Mouse (Mus musculus): ENCODE measurements at regions not wholly inside any gene's neighbourhood (a gene's known extent, or its start where the extent isn't known, plus 50 kb on each side); places are given as distances from the start of the nearest gene placed in this dataset.
A peak's percentile ranks its signal among the peaks of the same experiment; 100 is the strongest.

DNA sequence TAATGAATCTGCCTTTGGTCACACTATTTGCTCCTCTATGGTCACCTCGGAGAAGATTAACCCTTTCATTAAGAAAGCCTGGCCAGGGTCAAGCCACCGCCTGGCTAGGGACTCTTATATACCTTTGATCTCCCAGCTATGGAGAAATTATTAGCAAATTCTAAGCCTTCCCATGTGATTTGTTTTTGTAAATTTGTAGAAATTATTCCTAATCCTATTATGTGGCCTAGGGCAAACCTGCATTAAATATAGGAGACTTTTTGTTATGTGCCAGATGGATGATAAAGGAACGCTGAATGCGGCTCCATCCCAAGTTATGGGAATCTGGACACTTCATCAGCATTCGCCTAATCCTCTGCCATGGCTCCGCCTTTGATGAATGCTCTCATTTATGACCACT is 70.4 kb upstream of the Tmco5 start:
- no peak for DNase-seq (ENCODE audit: low spot score in 2 of 2)

DNA sequence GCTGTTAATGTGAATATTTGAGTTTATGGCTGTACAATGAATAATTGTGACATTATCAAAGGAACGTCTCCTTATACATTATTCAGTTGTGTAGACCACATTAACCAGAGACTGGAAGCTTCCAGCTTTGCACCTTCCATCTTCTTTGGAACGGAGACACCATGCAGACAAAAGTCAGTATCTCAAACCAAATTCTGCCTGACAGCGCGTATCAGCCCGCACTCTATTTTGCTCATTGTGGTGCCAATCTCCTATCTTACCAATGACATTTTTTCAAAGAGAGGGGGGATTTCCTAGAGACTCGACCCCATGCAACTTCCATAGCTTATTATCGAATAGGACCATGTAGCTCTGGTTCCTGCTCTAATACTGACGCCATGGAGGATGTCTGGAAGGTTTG is 69.9 kb upstream of the Tmco5 start:
- DNase-seq (ENCODE audit: low spot score in 2 of 2), result no peak

DNA sequence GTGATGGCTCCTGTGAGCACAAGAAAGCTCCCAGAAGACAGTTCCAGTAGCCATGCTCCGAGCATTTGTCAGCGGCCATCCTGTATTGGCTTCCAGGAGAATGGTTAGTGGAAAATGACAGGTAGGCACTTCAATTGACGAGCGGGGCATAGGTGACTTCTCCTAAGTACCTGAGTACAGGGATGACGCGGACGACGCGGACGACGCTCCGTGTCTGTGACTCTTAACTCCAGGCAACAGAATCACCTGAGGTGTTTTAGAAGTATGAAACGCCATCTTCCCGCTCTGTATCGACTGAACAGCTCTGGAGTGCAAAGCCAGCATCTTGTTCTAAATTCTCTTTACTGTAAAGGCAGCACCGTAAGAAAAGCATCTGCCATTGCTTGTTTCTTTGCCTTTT is 68.4 kb upstream of the Tmco5 start:
- DNase-seq (ENCODE audit: low spot score in 2 of 2), result no peak

DNA sequence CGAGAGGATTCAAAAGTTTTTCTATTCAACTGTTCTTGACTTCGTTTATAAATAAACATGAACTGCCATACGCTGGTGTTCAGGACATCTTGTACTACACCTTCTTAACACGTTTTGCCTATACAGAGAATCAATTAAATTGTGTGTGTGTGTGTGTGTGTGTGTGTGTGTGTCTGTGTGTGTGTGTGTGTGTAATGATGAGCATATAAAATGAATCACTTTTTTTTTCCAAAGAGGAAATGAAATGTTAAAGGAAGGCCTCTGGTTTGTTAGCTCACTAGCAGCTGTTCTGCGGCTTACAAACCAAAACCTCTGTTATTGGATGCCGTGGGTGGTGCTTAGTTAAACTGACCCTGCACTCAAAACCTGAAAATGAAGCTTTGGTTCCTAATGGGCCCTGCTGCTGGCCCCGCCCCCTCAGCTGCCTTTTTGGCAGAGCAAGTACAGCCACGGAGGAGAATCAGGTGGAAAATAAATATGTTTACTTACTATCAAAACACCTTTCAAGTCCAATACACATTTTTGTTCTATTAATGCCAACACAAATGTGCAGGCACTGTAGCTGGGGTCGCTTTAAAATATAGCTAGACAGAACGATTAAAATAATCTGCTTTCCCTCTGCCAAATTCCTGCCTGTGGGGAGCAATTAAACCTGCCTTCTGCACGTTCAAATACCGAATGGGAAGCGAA is 65.5 kb upstream of the Tmco5 start:
- peak in 1 of 2 experiments; percentile 6 for DNase-seq (ENCODE audit: low spot score in 2 of 2)

DNA sequence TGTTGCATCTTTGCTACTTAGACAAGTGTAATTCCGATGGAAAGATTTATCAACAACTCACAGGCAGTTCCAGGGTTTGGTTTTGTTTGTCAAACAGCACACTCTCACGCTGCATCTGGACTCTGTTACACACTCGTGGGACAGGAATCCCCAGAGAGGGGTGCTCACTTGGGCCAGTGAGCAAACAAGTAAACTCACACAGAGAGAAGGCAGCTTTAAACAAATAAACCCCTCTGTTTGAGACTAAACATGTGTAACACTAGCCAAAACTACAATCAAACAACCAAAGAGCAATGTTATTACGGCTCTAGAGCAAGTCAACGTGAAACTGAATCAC is 65.0 kb upstream of the Tmco5 start:
- DNase-seq (ENCODE audit: low spot score in 2 of 2), result no peak

DNA sequence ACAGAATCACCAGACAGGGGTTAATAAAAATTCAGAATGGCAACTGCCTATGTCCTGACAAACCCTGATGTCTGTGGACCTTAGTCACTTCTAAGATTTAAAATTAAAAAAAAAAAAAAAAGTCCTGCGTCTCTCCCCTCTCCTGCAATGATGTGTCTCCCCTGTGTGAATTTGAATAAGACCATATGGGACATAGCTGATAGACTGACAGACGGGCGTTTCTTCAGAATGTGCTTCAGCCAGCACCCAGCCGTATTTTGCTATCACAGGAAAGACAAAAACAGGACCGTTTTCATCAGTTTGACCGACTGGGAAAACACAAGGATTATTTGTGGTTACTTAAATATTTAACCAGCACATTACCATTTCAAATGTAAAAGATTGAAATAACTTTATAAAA is 61.4 kb upstream of the Tmco5 start:
- no peak for DNase-seq (ENCODE audit: low spot score in 2 of 2)

DNA sequence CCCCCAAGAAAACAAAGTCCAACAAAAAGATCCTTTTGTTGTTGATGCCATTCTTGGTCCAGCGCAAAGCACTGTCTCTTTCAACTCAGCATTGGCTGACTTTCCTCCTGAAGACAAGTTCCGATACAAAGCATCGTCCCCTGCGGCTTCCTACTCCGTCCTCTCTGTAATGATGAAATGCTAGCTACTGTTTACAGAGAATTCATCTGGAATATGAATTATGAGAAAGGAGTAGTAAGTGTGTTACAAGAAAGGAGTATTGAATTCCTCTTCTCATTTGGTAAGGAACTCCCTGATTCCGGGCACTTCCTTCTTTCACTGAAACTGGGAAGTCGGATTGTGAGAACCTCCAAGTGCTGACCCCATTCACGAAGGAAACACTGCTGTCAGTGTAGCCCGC is 60.9 kb upstream of the Tmco5 start:
- no peak for DNase-seq (ENCODE audit: low spot score in 2 of 2)

DNA sequence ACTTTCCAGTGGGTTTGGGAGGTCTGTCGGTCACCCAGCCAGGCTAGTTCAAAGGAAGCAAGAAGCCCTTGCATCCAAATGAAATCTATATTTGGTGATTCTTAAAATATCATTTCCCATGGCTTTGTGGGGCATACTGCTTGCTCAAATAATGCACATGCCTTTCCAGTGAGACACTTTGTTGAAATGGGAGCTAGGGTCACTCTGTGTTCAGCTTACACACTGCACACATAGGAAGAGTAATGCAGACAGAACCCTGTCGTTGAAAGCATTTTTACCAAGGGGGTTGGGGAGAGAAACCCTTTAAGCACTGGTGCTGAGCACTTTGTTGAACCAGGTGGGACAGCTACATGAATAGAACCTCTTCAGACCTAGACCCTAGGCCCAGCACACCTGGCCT is 59.9 kb upstream of the Tmco5 start:
- no peak for DNase-seq (ENCODE audit: low spot score in 2 of 2)

DNA sequence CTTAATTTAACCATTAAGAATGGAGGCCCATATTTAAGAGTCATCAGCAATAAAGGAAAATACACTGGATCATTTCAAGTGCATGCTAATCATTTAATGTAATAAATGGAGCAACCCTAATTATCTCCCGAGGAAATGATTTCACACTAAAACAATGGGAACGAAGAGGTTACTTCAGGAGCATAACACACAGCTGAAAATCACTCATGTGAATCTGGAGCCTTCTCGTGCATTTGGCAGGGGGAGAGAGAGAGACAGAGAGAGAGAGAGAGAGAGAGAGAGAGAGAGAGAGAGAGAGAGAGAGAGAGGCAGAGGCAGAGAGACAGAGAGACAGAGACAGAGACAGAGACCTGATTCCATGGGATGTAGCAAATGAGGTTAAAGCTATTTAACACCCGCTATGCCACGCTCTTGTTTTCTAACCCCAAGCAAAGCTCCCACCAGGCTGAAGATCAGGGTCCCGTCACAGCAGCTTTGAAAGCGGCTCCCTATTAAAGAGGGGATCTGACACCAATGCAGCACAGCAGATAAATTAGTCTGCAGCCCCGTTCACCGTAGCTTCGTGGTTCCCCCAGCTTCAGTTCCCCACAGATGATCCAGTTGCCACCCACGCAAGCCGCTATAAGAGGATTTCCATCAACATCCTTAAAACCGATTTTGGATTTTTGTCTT is 59.3 kb upstream of the Tmco5 start:
- DNase-seq (ENCODE audit: low spot score in 2 of 2), result no peak

DNA sequence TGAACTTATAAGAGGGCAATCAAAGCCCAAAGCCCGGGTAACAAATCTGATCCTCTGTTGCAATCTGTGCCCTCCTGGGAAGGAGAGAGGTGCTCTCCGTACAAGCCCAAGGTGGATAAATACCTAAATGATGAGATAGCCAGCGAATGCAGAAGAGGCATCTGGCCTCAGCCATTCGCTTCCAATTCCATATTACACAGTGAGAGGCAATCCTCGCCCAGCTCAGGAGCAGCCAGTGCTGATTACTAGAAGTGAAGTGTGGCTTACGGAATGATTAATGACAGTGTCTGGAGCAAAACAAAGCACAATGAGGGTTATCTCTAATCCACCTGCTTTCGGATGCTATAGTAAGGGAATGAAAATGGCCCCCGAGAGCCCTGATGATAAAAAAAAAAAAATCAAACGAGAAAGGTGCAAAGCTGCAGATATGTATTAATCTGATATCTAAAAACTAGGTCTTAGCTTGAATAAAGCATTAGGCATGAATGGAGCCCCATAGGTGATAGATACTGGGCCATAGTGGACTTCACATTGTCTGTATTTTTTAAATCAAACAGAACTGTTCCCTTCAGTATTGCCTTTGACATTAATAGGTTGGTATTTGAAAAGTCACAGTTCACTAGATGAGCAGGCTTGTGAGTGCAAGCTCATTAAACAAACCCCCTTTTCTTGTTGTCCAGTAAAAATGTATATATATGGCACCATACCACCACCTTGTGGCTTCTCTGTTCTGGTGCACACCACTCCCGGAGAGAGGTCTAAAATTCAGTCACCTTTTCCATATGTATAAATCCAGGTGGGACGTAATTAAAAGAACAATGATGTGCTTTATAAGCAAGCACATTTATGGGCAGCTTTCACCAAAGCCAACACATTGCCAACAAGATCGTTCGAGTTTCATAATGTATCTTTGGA is 57.4 kb upstream of the Tmco5 start:
- no peak for DNase-seq (ENCODE audit: low spot score in 2 of 2)

Measured in urinary bladder, adult 18-20 months (tissue).